Mouse (Mus musculus): ENCODE results near the gene Dctd. TPM values are rescaled to one million over a fixed set of nuclear protein-coding genes. Genes with fewer than 3 reads are reported as not detected.

Gene Dctd
- polyA plus RNA-seq, 1 experiment from 2014 or later, result 17.5 TPM

GRCm38 (mm10) chr8:48202632-48203031, 103.7 kb downstream of the Dctd start:
- no peaks in the 10 kb centered on the region for H3K36me3 ChIP-seq (ENCODE audit: control insufficient read depth, insufficient read depth)
- no peak overlapping the region for H3K4me2 ChIP-seq (ENCODE audit: low read length)
- no peaks in the 10 kb centered on the region for H3K27me3 ChIP-seq (replicated peaks; ENCODE audit: control insufficient read depth, insufficient read depth, low read length)
- no peaks in the 10 kb centered on the region for H3K9me3 ChIP-seq (ENCODE audit: control insufficient read depth, low read length)
- H3K27ac ChIP-seq (ENCODE audit: low read length), result no peak overlapping the region
- no peak overlapping the region for H3K4me3 ChIP-seq (replicated peaks; ENCODE audit: low read length)
- peaks cover 4% of the 10 kb centered on the region; the same call in 1 of the 2 replicates for H3K4me1 ChIP-seq (replicated peaks; ENCODE audit: control insufficient read depth, insufficient read depth, low read length)
- WGBS, result 39% methylated on average over 3 of the region's 3 CpGs
- no peak for ATAC-seq
- no peak overlapping the region for H3K9ac ChIP-seq (replicated peaks; ENCODE audit: low read depth, low read length)

Other genes starting within 250 kb of the Dctd start
- 4.0 and 4.2 TPM in 2 replicates for gene Wwc2, start 108.2 kb upstream of the Dctd start, polyA plus RNA-seq (2015; fragmentation: Nextera tagmentation; extraction: Ambion mirVana)

Data from forebrain, embryonic 16.5 days (tissue).